Mouse (Mus musculus) midbrain, embryonic 10.5 days (tissue): Measurements from ENCODE around the gene Aak1. TPM values are rescaled to one million over a fixed set of nuclear protein-coding genes. Genes with fewer than 3 reads are reported as not detected.
"Not testable (repeated sequence)": the region's sequence is repeated elsewhere in the genome, so short reads cannot be mapped to it uniquely, and the experiment has no call there.

Experiments
- DNase-seq: peaks from one replicate; pipeline ENCODE4 v3.0.0-alpha.2; 2017; ENCODE audit warnings: low spot score
- H3K27ac ChIP-seq: fragments of 300-500 bp; sonication (generic); replicated peaks from 2 replicates; pipeline ENCODE4 v1.5.1; 2016; ENCODE audit warnings: mild to moderate bottlenecking
- H3K27me3 ChIP-seq: fragments of 300-500 bp; sonication (generic); 2 replicates; pipeline ENCODE4 v1.6.1; 2016; ENCODE audit warnings: low read depth, mild to moderate bottlenecking; ENCODE audit not compliant: poor library complexity, severe bottlenecking
- H3K36me3 ChIP-seq: fragments of 300-500 bp; sonication (generic); 2 replicates; pipeline ENCODE4 v1.6.1; 2016; ENCODE audit warnings: mild to moderate bottlenecking, moderate library complexity
- H3K4me1 ChIP-seq: fragments of 300-500 bp; sonication (generic); 2 replicates; pipeline ENCODE4 v1.6.1; 2016
- H3K4me3 ChIP-seq: fragments of 300-500 bp; sonication (generic); 2 replicates; pipeline ENCODE4 v1.5.1; 2016; ENCODE audit warnings: mild to moderate bottlenecking, moderate library complexity
- H3K9me3 ChIP-seq: fragments of 300-500 bp; sonication (generic); replicated peaks from 2 replicates; pipeline ENCODE4 v1.6.1; 2016; ENCODE audit warnings: mild to moderate bottlenecking
- WGBS: fragments of 180-500 bp; shearing (Covaris S2); methylation state at CpG from one replicate; pipeline ENCODE4 v1.1.7; 2016; 5-methylcytosine and 5-hydroxymethylcytosine counted together
- polyA plus RNA-seq: library from polyadenylated mRNA; unstranded; fragments of >200 nt; fragmentation: Nextera tagmentation; extraction: Ambion mirVana; gene quantifications from 2 replicates; pipeline ENCODE4 v1.2.1, GENCODE M21; 2016

Gene Aak1
- polyA plus RNA-seq, 1 experiment from 2014 or later, result 10.2 TPM

DNA sequence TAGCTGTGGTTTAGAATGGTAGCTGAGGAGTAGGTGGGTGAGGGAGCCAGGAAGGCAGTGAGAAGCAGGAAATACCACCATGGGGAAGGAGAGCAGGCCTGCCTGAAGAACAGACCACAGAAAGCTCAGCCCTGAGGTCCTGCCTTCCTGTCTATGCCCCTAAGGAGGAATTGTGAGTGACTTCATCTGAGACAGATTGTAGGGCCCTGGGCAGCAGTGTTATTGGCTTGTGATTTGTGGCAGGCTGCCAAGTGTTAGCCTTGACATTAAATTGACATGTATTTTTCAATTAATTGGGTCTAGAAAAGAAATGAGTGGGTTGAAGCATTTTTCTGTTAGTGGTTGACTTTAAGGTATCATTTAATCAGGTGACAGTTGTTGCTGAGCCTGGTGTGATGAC lies 179.6 kb downstream of the Aak1 start:
- H3K36me3 ChIP-seq, result peaks cover 63% of the 10 kb centered on the region
- no peaks in the 10 kb centered on the region for H3K27me3 ChIP-seq
- no peaks in the 10 kb centered on the region for H3K9me3 ChIP-seq
- no peak overlapping the region for H3K4me3 ChIP-seq
- no peaks in the 10 kb centered on the region for H3K4me1 ChIP-seq
- no peak overlapping the region for H3K27ac ChIP-seq
- DNase-seq, result no peak

DNA sequence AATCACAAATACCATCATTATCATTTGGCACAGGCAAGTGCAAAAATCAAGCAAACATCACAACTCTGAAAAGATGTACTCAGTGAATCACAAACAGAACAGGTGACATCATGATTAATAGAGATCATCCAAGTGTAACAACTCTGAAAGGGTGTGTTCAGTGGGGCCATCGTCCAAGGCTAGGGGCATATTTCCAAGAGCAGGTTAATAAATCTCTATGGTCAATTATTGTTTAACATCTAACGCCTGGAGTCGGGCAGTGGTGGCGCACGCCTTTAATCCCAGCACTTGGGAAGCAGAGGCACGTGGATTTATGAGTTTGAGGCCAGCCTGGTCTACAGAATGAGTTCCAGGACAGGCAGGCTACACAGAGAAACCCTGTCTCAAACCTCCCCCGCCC lies 182.0 kb downstream of the Aak1 start:
- not testable (repeated sequence) for H3K4me1 ChIP-seq, DNase-seq, H3K27me3 ChIP-seq, H3K27ac ChIP-seq, H3K9me3 ChIP-seq, H3K4me3 ChIP-seq
- H3K36me3 ChIP-seq, result peaks cover 39% of the 10 kb centered on the region
- WGBS, result 93% methylated on average over 7 of the region's 7 CpGs

DNA sequence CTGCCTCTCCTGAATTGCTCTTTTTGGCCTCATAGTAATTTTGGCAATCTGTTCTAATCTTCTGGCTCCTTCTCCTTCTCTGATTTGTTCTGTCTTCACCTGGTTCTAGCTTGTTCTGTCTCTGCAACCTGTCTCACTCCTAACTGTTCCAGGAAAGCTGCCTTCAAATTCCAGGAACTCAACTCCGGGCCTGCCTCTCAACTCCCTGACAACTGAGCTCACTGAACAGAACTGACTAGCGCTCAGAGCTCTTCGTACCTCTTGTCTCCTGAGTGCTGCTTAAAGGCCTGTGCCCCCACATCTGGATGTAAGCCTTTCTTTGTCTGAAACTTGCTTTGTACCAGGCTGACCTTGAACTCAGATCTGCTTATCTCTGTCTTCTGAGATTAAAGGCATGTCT lies 183.1 kb downstream of the Aak1 start:
- 87% methylated on average over 3 of the region's 3 CpGs for WGBS

DNA sequence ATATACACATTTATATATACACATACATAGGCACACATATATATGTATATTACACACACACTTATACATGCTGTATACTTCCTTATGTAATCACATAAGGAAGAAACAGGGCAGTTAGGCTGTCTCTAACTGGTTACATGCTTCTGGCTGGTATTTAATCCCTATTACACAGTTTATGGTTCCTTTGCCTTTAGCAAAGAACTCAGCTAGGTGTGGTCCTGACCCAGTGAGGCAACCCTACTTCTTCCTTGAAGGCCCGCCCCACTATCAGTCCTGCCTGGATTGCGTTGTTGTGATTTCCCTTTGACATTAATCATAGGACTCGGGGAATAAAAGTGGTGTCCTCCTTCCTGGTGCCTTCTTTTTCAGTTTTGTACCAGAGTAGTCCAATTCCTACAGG lies 185.1 kb downstream of the Aak1 start:
- Histone ChIP-seq H3K4me1 (no peaks in the 10 kb centered on the region), H3K9me3 (no peaks in the 10 kb centered on the region)
- no peak for DNase-seq

More for the DNA sequence above, 183.1 kb downstream of the Aak1 start:
- no peak for DNase-seq
- Histone ChIP-seq H3K27ac (no peak overlapping the region), H3K4me3 (no peak overlapping the region), H3K27me3 (no peaks in the 10 kb centered on the region), H3K36me3 (peaks cover 31% of the 10 kb centered on the region), H3K9me3 (no peaks in the 10 kb centered on the region), H3K4me1 (no peaks in the 10 kb centered on the region)

DNA sequence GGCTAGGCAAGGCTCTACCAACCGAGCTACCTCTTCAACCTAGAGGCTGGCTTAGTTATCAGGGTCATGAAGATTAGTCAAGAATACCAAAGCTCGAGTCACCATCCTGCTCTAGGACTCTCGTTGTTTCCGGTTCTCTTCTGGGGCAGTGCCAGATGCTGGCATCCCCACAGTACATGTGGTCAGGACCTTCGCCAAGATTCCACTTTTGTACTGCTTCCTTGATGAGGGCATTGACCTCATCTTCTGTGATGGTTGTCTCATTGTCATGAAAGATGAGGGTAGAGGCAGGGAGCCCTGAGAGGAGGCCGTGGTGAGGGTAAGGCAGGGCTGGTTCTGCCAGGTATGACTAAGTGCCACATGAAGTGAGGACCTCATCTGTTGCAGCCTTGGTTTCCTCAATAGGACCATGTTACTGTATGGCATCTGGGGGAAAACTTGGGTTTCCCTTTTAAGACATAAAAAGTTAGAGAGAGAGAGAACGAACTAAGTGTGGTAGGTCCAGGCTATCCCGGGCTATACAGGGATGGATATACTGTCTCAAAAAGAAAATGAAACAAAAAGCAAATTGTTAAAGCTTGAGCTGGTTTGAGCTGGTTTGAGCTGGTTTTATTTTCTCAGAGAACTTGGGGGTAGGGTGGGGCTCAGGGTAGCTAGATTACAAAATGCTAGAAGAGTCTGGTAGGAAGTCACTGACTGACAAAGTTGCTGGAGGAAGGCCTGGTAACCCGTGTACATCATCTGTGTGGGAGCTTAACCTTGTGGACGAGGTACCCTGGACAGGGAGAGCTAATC lies 188.7 kb downstream of the Aak1 start:
- Histone ChIP-seq H3K27me3 (no peaks in the 10 kb centered on the region), H3K4me1 (peaks cover 2% of the 10 kb centered on the region; the same call in 1 of the 2 replicates), H3K4me3 (no peak overlapping the region), H3K27ac (no peak overlapping the region), H3K36me3 (no peaks in the 10 kb centered on the region; the same call in 1 of the 2 replicates), H3K9me3 (no peaks in the 10 kb centered on the region)
- DNase-seq, result no peak
- WGBS, result 91% methylated on average over 10 of the region's 10 CpGs

More for the DNA sequence above, 185.1 kb downstream of the Aak1 start:
- Histone ChIP-seq H3K27me3 (no peaks in the 10 kb centered on the region), H3K27ac (no peak overlapping the region), H3K36me3 (peaks cover 13% of the 10 kb centered on the region), H3K4me3 (no peak overlapping the region)
- 91% methylated on average over 3 of the region's 3 CpGs for WGBS

DNA sequence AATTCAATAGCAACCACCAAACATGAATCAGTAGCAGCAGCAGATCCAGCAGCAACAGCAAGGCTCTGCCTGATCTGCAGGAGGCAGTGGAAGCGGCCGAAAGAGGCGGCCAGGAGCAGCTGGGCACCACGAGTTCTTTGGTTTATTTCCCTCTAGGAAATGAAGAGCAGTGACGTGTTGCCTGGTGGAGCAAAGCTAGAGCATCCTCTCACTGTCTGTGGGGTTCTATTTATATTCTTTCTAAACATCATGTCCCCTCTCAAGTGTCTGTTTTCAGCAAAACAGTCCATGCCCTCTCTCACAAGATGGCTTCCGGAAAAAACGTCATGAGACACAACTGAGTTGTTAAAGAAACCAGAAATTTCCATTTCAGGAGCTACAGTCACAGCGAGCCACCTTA lies 189.8 kb downstream of the Aak1 start:
- Histone ChIP-seq H3K27me3 (no peaks in the 10 kb centered on the region), H3K4me1 (peaks cover 13% of the 10 kb centered on the region), H3K27ac (no peak overlapping the region), H3K36me3 (no peaks in the 10 kb centered on the region; the same call in 1 of the 2 replicates), H3K4me3 (no peak overlapping the region), H3K9me3 (no peaks in the 10 kb centered on the region)
- 91% methylated on average over 8 of the region's 8 CpGs for WGBS
- no peak for DNase-seq

DNA sequence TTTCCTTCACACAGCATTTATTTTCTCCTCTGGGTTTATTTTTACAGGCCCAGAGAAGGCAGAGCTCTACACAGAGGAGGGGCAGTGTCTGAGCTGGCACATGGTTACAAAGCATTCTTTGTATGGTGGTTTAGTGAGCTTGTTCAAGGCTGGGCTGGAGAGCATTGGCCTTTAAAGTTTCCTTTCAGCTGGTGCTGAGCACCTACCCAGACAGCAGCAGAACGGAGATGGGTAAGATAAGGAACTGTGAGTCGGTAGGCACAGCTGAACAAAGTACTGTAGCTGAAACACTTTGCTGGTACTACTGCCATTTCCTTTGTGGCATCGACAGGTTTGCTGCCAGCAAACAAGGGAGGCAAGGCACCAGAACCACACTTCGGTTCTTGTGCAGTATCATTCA lies 191.7 kb downstream of the Aak1 start:
- Histone ChIP-seq H3K9me3 (no peaks in the 10 kb centered on the region), H3K27me3 (no peaks in the 10 kb centered on the region), H3K36me3 (no peaks in the 10 kb centered on the region; the same call in 1 of the 2 replicates), H3K4me1 (peaks cover 15% of the 10 kb centered on the region), H3K4me3 (no peak overlapping the region), H3K27ac (no peak overlapping the region)
- WGBS, result 87% methylated on average over 4 of the region's 4 CpGs
- no peak for DNase-seq

DNA sequence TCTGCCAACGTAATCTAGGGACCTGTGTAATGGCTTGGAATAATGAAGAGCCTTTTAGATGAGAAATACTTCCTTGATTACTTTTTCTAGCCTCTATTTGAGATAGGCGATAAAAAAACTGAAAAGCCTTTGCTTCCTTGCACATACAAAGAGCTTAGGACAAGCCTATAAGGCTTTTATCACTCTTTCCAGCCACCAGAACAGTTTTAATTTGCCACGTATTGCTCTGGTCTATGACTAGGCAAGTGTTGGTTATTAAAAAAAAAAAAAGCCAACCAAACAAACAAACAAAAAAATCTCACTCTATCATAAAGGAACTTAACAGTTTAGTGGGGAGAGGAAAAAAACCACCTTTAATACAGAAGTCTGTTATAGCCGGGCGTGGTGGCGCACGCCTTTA lies 192.1 kb downstream of the Aak1 start:
- Histone ChIP-seq H3K27me3 (no peaks in the 10 kb centered on the region), H3K4me3 (peak overlapping the region; percentile 95; the same call in 1 of the 2 replicates), H3K27ac (no peak overlapping the region), H3K36me3 (no peaks in the 10 kb centered on the region; the same call in 1 of the 2 replicates), H3K9me3 (no peaks in the 10 kb centered on the region), H3K4me1 (peaks cover 15% of the 10 kb centered on the region)
- WGBS, result 94% methylated on average over 7 of the region's 7 CpGs
- no peak for DNase-seq

DNA sequence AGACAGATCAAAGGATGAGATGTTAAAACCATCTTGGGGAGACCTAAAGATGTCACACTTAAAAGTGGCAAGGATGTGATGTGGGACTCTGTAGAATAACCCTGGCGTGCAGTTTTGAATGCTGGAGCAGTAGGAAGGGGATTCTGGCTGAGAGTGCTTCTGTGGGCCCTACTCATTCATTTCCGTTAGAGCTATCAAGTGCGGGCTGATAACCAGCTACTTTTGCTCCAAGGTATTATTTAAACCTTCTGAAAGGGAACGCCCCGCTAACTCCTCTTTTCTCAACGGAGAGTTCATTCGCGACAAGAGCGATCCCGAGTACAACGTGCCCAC lies 192.7 kb downstream of the Aak1 start:
- Histone ChIP-seq H3K4me1 (peaks cover 15% of the 10 kb centered on the region), H3K27ac (peak overlapping the region; percentile 91), H3K4me3 (peak overlapping the region; percentile 95), H3K27me3 (no peaks in the 10 kb centered on the region), H3K9me3 (no peaks in the 10 kb centered on the region), H3K36me3 (no peaks in the 10 kb centered on the region; the same call in 1 of the 2 replicates)
- DNase-seq, result no peak
- WGBS, result under 1% methylated on average over 11 of the region's 11 CpGs

DNA sequence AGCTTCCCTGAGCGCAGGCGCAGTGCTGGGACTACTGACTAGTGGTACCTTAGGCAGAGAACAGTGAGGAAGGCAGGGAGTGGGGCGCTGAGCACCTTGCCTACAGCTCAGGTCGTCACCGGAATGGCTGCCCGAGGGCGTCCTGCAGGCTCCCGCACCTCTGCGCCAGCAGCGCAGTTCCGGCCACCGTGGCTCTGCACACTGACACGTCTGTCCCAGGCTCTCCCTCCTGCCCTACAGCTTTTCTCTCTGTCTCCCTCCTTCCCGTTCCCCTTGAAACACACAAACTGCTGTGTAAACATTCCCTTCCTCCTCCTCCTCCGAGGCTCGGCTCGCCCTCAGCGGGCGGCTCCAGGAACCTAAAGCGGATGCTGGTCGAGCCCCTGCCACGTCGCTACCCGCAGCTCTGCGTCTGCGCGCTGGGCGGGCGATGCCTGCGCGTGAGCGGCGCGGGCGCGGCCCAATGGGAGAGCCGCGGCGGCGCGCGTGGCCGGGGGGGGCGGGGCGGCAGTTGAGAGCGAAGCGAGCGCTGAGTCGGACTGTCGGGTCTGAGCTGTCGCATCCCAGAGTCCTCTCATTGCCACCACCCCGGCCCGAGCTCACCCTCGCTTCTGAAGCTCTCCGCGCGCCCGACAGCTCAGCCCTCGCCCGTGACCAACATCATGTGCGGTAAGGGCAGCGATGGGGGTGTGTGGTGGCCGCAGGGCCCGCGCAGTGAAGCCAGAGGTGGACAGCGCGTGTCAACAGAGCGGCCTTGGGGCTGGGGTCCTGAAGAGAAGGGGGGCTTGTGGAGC lies 193.2 kb downstream of the Aak1 start, which contains the start of gene Gfpt1:
TSS of gene Gfpt1 (plus strand) at position 510 of the 794 bp plus-strand sequence.
- H3K27me3 ChIP-seq, result no peaks in the 10 kb centered on the region
- WGBS, result under 1% methylated on average over 67 of the region's 68 CpGs

DNA sequence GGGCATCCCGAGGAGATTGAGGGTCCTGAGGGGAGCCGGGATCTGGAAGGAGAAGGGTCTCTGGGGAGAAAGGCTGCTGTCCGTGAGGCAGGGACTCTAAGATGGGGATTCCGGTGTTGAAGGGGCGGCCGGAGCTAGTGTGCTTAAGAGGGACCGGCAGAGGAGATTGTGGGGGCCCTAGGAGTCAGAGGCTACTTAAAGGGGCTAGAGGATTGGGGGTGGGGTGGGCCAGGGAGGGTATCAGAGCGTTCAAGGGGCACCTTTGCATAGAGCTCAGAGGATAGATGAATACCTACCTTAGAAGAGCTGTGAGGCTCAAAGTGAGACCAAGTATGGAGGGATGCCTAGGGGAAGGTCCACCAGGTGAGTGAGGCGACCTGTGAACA lies 193.8 kb downstream of the Aak1 start:
- peak overlapping the region; percentile 95 for H3K4me3 ChIP-seq
- H3K27ac ChIP-seq, result peak overlapping the region; percentile 91
- no peak for DNase-seq
- H3K27me3 ChIP-seq, result no peaks in the 10 kb centered on the region
- no peaks in the 10 kb centered on the region for H3K9me3 ChIP-seq
- H3K4me1 ChIP-seq, result peaks cover 15% of the 10 kb centered on the region
- peaks cover 6% of the 10 kb centered on the region; the same call in 1 of the 2 replicates for H3K36me3 ChIP-seq
- 1% methylated on average over 9 of the region's 9 CpGs for whole genome bisulfite sequencing

More for the DNA sequence above, 193.2 kb downstream of the Aak1 start, which contains the start of gene Gfpt1:
- peak within 1 kb of the TSS; percentile 95 for H3K4me3 ChIP-seq
- H3K9me3 ChIP-seq, result no peaks in the 10 kb centered on the region
- no peaks in the 10 kb centered on the region for H3K36me3 ChIP-seq
- peaks cover 15% of the 10 kb centered on the region for H3K4me1 ChIP-seq
- DNase-seq, result peak; percentile 92
- H3K27ac ChIP-seq, result peak within 1 kb of the TSS; percentile 91

DNA sequence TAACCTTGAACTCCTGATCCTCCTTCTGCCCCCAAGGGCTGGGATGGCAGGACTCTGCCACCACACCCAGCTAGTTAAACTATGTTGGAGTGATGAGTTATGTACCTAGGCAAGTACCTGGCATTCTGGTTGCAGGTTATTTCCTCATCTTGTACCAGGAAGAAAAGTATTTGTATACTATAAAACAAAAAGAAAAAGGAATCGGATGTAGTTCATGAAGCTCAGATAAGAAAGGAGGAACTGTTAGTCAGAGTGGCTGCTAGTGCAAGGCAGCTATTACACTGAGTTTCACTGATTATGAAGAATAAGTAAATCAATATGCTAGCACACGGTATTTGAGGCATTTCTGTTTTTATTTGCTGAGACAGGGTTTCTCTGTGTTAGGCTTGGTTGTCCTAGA lies 195.6 kb downstream of the Aak1 start:
- Histone ChIP-seq H3K36me3 (peaks cover 13% of the 10 kb centered on the region; the same call in 1 of the 2 replicates), H3K4me3 (no peak overlapping the region), H3K4me1 (peaks cover 15% of the 10 kb centered on the region), H3K27me3 (no peaks in the 10 kb centered on the region), H3K9me3 (no peaks in the 10 kb centered on the region), H3K27ac (no peak overlapping the region)
- DNase-seq, result no peak
- WGBS, result 90% methylated on average over 2 of the region's 2 CpGs

DNA sequence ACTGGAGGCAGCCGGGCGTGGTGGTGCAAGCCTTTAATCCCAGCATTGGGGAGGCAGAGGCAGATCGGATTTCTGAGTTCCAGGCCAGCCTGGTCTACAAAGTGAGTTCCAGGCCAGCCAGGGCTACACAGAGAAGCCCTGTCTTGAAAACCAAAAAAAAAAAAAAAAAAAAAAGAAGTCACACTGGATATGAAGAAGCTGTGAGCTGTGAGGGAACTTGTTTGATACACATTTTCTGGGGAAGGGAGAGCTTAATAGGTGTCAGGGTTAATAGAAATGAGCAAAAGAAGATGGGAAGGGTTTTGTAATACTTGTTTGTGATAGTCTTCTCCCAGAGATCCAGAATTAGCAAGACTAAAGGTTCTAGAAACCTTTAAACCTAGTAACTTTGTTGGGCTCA lies 196.2 kb downstream of the Aak1 start:
- Histone ChIP-seq H3K27ac (no peak overlapping the region), H3K27me3 (no peaks in the 10 kb centered on the region), H3K4me3 (no peak overlapping the region), H3K9me3 (no peaks in the 10 kb centered on the region), H3K4me1 (peaks cover 15% of the 10 kb centered on the region), H3K36me3 (peaks cover 13% of the 10 kb centered on the region; the same call in 1 of the 2 replicates)
- DNase-seq, result no peak
- WGBS, result 64% methylated on average over 3 of the region's 3 CpGs
